Mouse (Mus musculus): ENCODE results near the gene Rnf224. TPM values are rescaled to one million over a fixed set of nuclear protein-coding genes. Genes with fewer than 3 reads are reported as not detected.

Rnf224 gene
- polyA plus RNA-seq, 1 experiment from 2014 or later: not detected

DNA sequence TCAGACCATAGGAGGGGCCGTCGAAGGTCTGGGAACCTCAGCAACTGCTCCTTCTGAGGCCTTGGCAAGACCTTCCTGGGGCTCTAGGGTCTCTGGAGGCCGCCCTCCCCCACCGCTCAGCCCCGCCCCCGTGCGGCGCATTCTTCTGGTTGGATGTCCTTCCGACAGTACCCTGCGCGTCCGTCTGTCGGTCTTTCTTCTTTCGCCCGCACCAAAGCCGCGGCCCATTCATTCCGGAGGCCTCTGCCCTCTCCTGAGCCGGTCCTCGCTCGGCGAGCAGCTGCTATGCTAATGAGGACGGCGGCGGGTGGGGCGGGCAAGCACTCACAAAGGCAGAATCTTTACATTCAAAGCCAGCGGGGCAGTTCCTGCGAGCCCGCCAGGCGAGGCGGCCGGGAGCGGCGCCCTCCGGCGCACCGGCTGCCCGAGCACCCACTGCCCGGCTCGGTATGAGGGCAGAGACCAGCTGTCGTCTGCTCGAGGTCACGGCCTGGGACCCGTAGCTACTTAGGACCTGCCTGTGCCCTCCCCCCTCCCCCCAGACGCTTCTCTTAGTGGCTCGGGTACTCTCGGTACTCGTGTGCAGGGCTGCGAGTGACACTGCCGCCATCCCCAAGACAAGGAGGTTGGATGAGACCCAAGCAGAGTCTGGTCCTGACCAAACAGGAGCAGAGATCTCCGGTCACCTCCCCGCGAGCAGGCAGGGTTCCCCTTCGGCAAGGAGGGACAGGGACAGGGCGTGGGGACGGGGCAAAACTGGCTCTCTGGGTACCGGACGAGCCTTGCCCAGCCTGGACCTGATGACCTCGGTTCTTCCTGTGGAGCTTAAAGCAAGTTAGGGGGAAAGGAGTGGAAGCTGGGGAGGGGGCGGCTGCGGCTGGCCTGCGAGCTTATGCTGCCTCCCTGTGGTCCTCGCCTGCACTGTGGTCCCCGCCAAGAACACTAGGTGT lies 50.7 kb downstream of the Rnf224 start:
- peak overlapping the region; percentile 96 for H3K27ac ChIP-seq (ENCODE audit: low read depth, low read length)
- WGBS: under 1% methylated on average over 63 of the region's 64 CpGs
- peak; percentile 90 for DNase-seq (ENCODE audit: low spot score)
- peak; percentile 83 for ATAC-seq (ENCODE audit: insufficient read depth, low FRiP score, low TSS enrichment)
- H3K36me3 ChIP-seq (ENCODE audit: control insufficient read depth, insufficient read depth, low read length): no peaks in the 10 kb centered on the region
- no peaks in the 10 kb centered on the region for H3K27me3 ChIP-seq (ENCODE audit: control insufficient read depth, insufficient read depth, low read length)
- H3K9ac ChIP-seq (ENCODE audit: low read length): peak overlapping the region; percentile 80
- peaks cover 23% of the 10 kb centered on the region for H3K4me1 ChIP-seq (ENCODE audit: control insufficient read depth, insufficient read depth, low read length)
- H3K4me3 ChIP-seq (ENCODE audit: low read depth, low read length): peak overlapping the region; percentile 42
- no peaks in the 10 kb centered on the region for H3K9me3 ChIP-seq (ENCODE audit: control insufficient read depth, low read length)
- peak overlapping the region; percentile 83 for H3K4me2 ChIP-seq (ENCODE audit: low read depth)

DNA sequence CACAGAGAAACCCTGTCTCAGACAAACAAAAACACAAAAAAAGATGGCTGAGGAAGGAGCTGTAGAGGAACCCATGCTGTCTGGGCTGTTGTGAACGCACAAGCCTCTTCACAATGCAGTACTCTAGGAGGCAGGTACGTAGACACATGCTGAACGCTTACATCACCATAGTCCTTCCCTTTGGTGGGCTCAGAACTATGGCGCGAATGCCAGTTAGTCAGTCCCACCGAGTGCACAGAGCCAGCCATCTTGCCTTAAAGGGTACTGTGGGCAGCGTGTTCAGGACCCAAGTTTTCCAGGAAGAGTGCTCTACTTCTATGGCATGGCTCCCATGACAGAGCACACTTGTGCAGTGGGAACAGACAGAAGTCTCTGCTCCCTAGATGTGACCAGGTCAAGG lies 52.1 kb downstream of the Rnf224 start:
- H3K4me1 ChIP-seq (ENCODE audit: control insufficient read depth, insufficient read depth, low read length): peaks cover 26% of the 10 kb centered on the region
- H3K27me3 ChIP-seq (ENCODE audit: control insufficient read depth, insufficient read depth, low read length): peaks cover 1% of the 10 kb centered on the region; the same call in 1 of the 2 replicates
- DNase-seq (ENCODE audit: low spot score) (no peak), ATAC-seq (ENCODE audit: insufficient read depth, low FRiP score, low TSS enrichment) (no peak)
- 91% methylated on average over 7 of the region's 7 CpGs for WGBS
- H3K9ac ChIP-seq (ENCODE audit: low read length): no peak overlapping the region
- H3K27ac ChIP-seq (ENCODE audit: low read depth, low read length): peak overlapping the region; percentile 96
- peak overlapping the region; percentile 83 for H3K4me2 ChIP-seq (ENCODE audit: low read depth)
- H3K4me3 ChIP-seq (ENCODE audit: low read depth, low read length): peak overlapping the region; percentile 80; the same call in 1 of the 2 replicates
- H3K9me3 ChIP-seq (ENCODE audit: control insufficient read depth, low read length): no peaks in the 10 kb centered on the region
- no peaks in the 10 kb centered on the region for H3K36me3 ChIP-seq (ENCODE audit: control insufficient read depth, insufficient read depth, low read length)

Other genes with a start within 250 kb of the Rnf224 start
- gene Nsmf, start 182.4 kb downstream of the Rnf224 start, polyA plus RNA-seq (2014; fragmentation: Nextera tagmentation; extraction: Ambion mirVana): 52.6 and 56.1 TPM in 2 replicates
- not detected in 2 replicates for gene Entpd8, start 156.5 kb downstream of the Rnf224 start, polyA plus RNA-seq (2014; fragmentation: Nextera tagmentation; extraction: Ambion mirVana)
- gene Noxa1, start 141.6 kb downstream of the Rnf224 start, polyA plus RNA-seq (2014; fragmentation: Nextera tagmentation; extraction: Ambion mirVana): 0.29 TPM in 1 of 2 replicates, not detected in the other
- gene Nrarp, start 56.0 kb downstream of the Rnf224 start, polyA plus RNA-seq (2014; fragmentation: Nextera tagmentation; extraction: Ambion mirVana): 53.7 and 57.8 TPM in 2 replicates
- 1.6 and 1.9 TPM in 2 replicates for gene Tor4a, start 39.9 kb downstream of the Rnf224 start, polyA plus RNA-seq (2014; fragmentation: Nextera tagmentation; extraction: Ambion mirVana)
- gene Nelfb, start 25.3 kb downstream of the Rnf224 start, polyA plus RNA-seq (2014; fragmentation: Nextera tagmentation; extraction: Ambion mirVana): 94.8 and 99.8 TPM in 2 replicates
- not detected in 2 replicates for gene Stpg3, start 22.1 kb downstream of the Rnf224 start, polyA plus RNA-seq (2014; fragmentation: Nextera tagmentation; extraction: Ambion mirVana)
- gene Fam166a, start 18.0 kb downstream of the Rnf224 start, polyA plus RNA-seq (2014; fragmentation: Nextera tagmentation; extraction: Ambion mirVana): not detected in 2 replicates
- 515 and 528 TPM in 2 replicates for gene Tubb4b, start 12.1 kb downstream of the Rnf224 start, polyA plus RNA-seq (2014; fragmentation: Nextera tagmentation; extraction: Ambion mirVana)
- gene Slc34a3, start 2.4 kb downstream of the Rnf224 start, polyA plus RNA-seq (2014; fragmentation: Nextera tagmentation; extraction: Ambion mirVana): not detected in 2 replicates
- gene Rnf208, start 5.5 kb upstream of the Rnf224 start, polyA plus RNA-seq (2014; fragmentation: Nextera tagmentation; extraction: Ambion mirVana): 29.9 and 34.0 TPM in 2 replicates
- gene Cysrt1, start 5.7 kb upstream of the Rnf224 start, polyA plus RNA-seq (2014; fragmentation: Nextera tagmentation; extraction: Ambion mirVana): not detected in 2 replicates
- 5.1 and 6.6 TPM in 2 replicates for gene AL732309.1, start 10.1 kb upstream of the Rnf224 start, polyA plus RNA-seq (2014; fragmentation: Nextera tagmentation; extraction: Ambion mirVana)
- gene Tmem203, start 18.7 kb upstream of the Rnf224 start, polyA plus RNA-seq (2014; fragmentation: Nextera tagmentation; extraction: Ambion mirVana): 11.4 and 13.0 TPM in 2 replicates
- gene Tprn, start 25.8 kb upstream of the Rnf224 start, polyA plus RNA-seq (2014; fragmentation: Nextera tagmentation; extraction: Ambion mirVana): 4.0 and 5.3 TPM in 2 replicates
- 217 and 227 TPM in 2 replicates for gene Ssna1, start 35.7 kb upstream of the Rnf224 start, polyA plus RNA-seq (2014; fragmentation: Nextera tagmentation; extraction: Ambion mirVana)
- gene Anapc2, start 35.7 kb upstream of the Rnf224 start, polyA plus RNA-seq (2014; fragmentation: Nextera tagmentation; extraction: Ambion mirVana): 120 and 128 TPM in 2 replicates
- gene Tmem210, start 51.4 kb upstream of the Rnf224 start, polyA plus RNA-seq (2014; fragmentation: Nextera tagmentation; extraction: Ambion mirVana): not detected in 2 replicates
- not detected in 2 replicates for gene Lrrc26, start 53.1 kb upstream of the Rnf224 start, polyA plus RNA-seq (2014; fragmentation: Nextera tagmentation; extraction: Ambion mirVana)
- 2.5 and 3.7 TPM in 2 replicates for gene Grin1, start 82.4 kb upstream of the Rnf224 start, polyA plus RNA-seq (2014; fragmentation: Nextera tagmentation; extraction: Ambion mirVana)
- 65.8 and 87.4 TPM in 2 replicates for gene Man1b1, start 95.6 kb upstream of the Rnf224 start, polyA plus RNA-seq (2014; fragmentation: Nextera tagmentation; extraction: Ambion mirVana)
- gene Dpp7, start 119.6 kb upstream of the Rnf224 start, polyA plus RNA-seq (2014; fragmentation: Nextera tagmentation; extraction: Ambion mirVana): 16.2 and 20.6 TPM in 2 replicates
- 5.1 and 7.0 TPM in 2 replicates for gene Uap1l1, start 128.9 kb upstream of the Rnf224 start, polyA plus RNA-seq (2014; fragmentation: Nextera tagmentation; extraction: Ambion mirVana)
- 49.2 and 53.7 TPM in 2 replicates for gene Sapcd2, start 135.5 kb upstream of the Rnf224 start, polyA plus RNA-seq (2014; fragmentation: Nextera tagmentation; extraction: Ambion mirVana)
- 0.12 TPM in 1 of 2 replicates, not detected in the other for gene Entpd2, start 159.1 kb upstream of the Rnf224 start, polyA plus RNA-seq (2014; fragmentation: Nextera tagmentation; extraction: Ambion mirVana)
- gene Npdc1, start 162.6 kb upstream of the Rnf224 start, polyA plus RNA-seq (2014; fragmentation: Nextera tagmentation; extraction: Ambion mirVana): 133 TPM in 2 replicates
- gene Fut7, start 186.5 kb upstream of the Rnf224 start, polyA plus RNA-seq (2014; fragmentation: Nextera tagmentation; extraction: Ambion mirVana): 0.11 TPM in 1 of 2 replicates, not detected in the other
- gene Abca2, start 191.9 kb upstream of the Rnf224 start, polyA plus RNA-seq (2014; fragmentation: Nextera tagmentation; extraction: Ambion mirVana): 5.0 and 5.6 TPM in 2 replicates
- gene Clic3, start 220.1 kb upstream of the Rnf224 start, polyA plus RNA-seq (2014; fragmentation: Nextera tagmentation; extraction: Ambion mirVana): 0.72 and 0.89 TPM in 2 replicates
- 22.0 and 26.3 TPM in 2 replicates for gene Paxx, start 224.3 kb upstream of the Rnf224 start, polyA plus RNA-seq (2014; fragmentation: Nextera tagmentation; extraction: Ambion mirVana)
- 0.43 TPM in 1 of 2 replicates, not detected in the other for gene Ptgds, start 233.3 kb upstream of the Rnf224 start, polyA plus RNA-seq (2014; fragmentation: Nextera tagmentation; extraction: Ambion mirVana)

All from neural tube, embryonic 11.5 days (tissue).